Mouse (Mus musculus) CH12.LX (cell line): ENCODE measurements around the gene Folr2. TPM values are rescaled to one million over a fixed set of nuclear protein-coding genes. Genes with fewer than 3 reads are reported as not detected.

Source experiments
- DNase-seq: peaks from one replicate; pipeline ENCODE4 v3.0.0-alpha.2; 2013; ENCODE audit errors: extremely low read depth
- H3K27ac ChIP-seq: 2 replicates; pipeline ENCODE4 v1.5.1; 2012; ENCODE audit warnings: low read depth, mild to moderate bottlenecking, control low read depth, moderate library complexity; ENCODE audit not compliant: insufficient read depth
- H3K27me3 ChIP-seq: replicated peaks from 2 replicates; pipeline ENCODE3; 2012; ENCODE audit warnings: inconsistent platforms
- H3K36me3 ChIP-seq, 2 experiments: replicated peaks in 1 of 2; 2 replicates each; pipeline versions ENCODE3 to v1.6.1; 2012; ENCODE audit warnings: inconsistent platforms in 1 of 2, low read length in 1 of 2, mild to moderate bottlenecking in 1 of 2, mixed read lengths in 1 of 2, moderate library complexity in 1 of 2; ENCODE audit not compliant: control insufficient read depth in 1 of 2, insufficient read depth in 1 of 2
- H3K4me1 ChIP-seq, 2 experiments: 2 replicates each; pipeline ENCODE4 v1.6.1; 2012; ENCODE audit warnings: inconsistent platforms in 1 of 2, moderate library complexity in 1 of 2; ENCODE audit not compliant: insufficient read depth in 2 of 2, control insufficient read depth in 1 of 2
- H3K4me2 ChIP-seq: 2 replicates; pipeline ENCODE4 v1.6.1; 2012; ENCODE audit warnings: low read depth, mild to moderate bottlenecking, control low read depth; ENCODE audit not compliant: poor library complexity, insufficient read depth, severe bottlenecking
- H3K4me3 ChIP-seq, 3 experiments: fragments of 150-350 bp in 1 of 3; sonication (generic) in 1 of 3; replicated peaks in 1 of 3; 2 replicates each; pipeline versions ENCODE3 to v1.5.1; 2011 to 2012; ENCODE audit warnings: low read depth in 2 of 3, low read length in 2 of 3, mild to moderate bottlenecking in 2 of 3, moderate library complexity in 2 of 3, control low read depth in 1 of 3, improper control_type of control experiment in 1 of 3, inconsistent platforms in 1 of 3, mixed read lengths in 1 of 3; ENCODE audit not compliant: poor library complexity in 1 of 3
- H3K79me2 ChIP-seq: replicated peaks from 2 replicates; pipeline ENCODE4 v1.6.1; 2012; ENCODE audit warnings: mild to moderate bottlenecking, moderate library complexity; ENCODE audit not compliant: control insufficient read depth, poor library complexity, insufficient read depth, severe bottlenecking; ENCODE audit errors: extremely low read depth
- H3K9ac ChIP-seq: 2 replicates; pipeline ENCODE4 v1.6.1; 2012; ENCODE audit warnings: low read depth, mild to moderate bottlenecking, control low read depth, moderate library complexity; ENCODE audit not compliant: insufficient read depth
- H3K9me3 ChIP-seq: replicated peaks from 2 replicates; pipeline ENCODE3; 2012; ENCODE audit warnings: low read length, inconsistent platforms, mixed read lengths
- BHLHE40 ChIP-seq: IDR thresholded peaks from 2 replicates; pipeline ENCODE4 v1.6.1; 2011; ENCODE audit warnings: mild to moderate bottlenecking, low read depth, low read length, improper control_type of control experiment
- CHD1 ChIP-seq: IDR thresholded peaks from 2 replicates; pipeline ENCODE4 v1.6.1; 2012; ENCODE audit warnings: low read depth, low read length, improper control_type of control experiment, inconsistent platforms
- CHD2 ChIP-seq: IDR thresholded peaks from 2 replicates; pipeline ENCODE4 v1.6.1; 2011; ENCODE audit warnings: low read length, improper control_type of control experiment
- CTCF ChIP-seq, 2 experiments: IDR thresholded peaks in 1 of 2; conservative IDR thresholded peaks in 1 of 2; 2 replicates each; pipeline ENCODE4 v1.5.1; 2011 to 2012; ENCODE audit warnings: low read depth in 2 of 2, low read length in 2 of 2, improper control_type of control experiment in 1 of 2, inconsistent platforms in 1 of 2, mild to moderate bottlenecking in 1 of 2, moderate library complexity in 1 of 2
- E2F4 ChIP-seq: IDR thresholded peaks from 2 replicates; pipeline ENCODE4 v1.6.1; 2011; ENCODE audit warnings: low read depth, low read length, improper control_type of control experiment; ENCODE audit not compliant: insufficient replicate concordance
- EP300 ChIP-seq: IDR thresholded peaks from 2 replicates; pipeline ENCODE4 v1.6.1; 2011; ENCODE audit warnings: low read length, improper control_type of control experiment
- IRF4 ChIP-seq: IDR thresholded peaks from 2 replicates; pipeline ENCODE4 v1.6.1; 2014; ENCODE audit warnings: low read depth, mild to moderate bottlenecking, inconsistent platforms, low read length, improper control_type of control experiment
- JUN ChIP-seq: IDR thresholded peaks from 2 replicates; pipeline ENCODE4 v1.6.1; 2011; ENCODE audit warnings: low read depth, mild to moderate bottlenecking, low read length, improper control_type of control experiment, moderate library complexity; ENCODE audit not compliant: insufficient read depth
- JUND ChIP-seq: conservative IDR thresholded peaks from 2 replicates; pipeline ENCODE4 v1.6.1; 2011; ENCODE audit warnings: low read depth, low read length, improper control_type of control experiment
- MAFK ChIP-seq: IDR thresholded peaks from 2 replicates; pipeline ENCODE4 v1.6.1; 2011; ENCODE audit warnings: low read length, improper control_type of control experiment; ENCODE audit not compliant: insufficient replicate concordance
- MAX ChIP-seq: IDR thresholded peaks from 2 replicates; pipeline ENCODE4 v1.6.1; 2011; ENCODE audit warnings: low read length, improper control_type of control experiment
- MEF2A ChIP-seq: IDR thresholded peaks from 2 replicates; pipeline ENCODE4 v1.6.1; 2014; ENCODE audit warnings: low read depth, mild to moderate bottlenecking, inconsistent platforms, low read length, improper control_type of control experiment, borderline replicate concordance
- MYC ChIP-seq: IDR thresholded peaks from 2 replicates; pipeline ENCODE4 v1.6.1; 2011; ENCODE audit warnings: low read depth, mild to moderate bottlenecking, improper control_type of control experiment, low read length
- NELFE ChIP-seq: IDR thresholded peaks from 2 replicates; pipeline ENCODE4 v1.6.1; 2011; ENCODE audit warnings: low read depth, low read length, improper control_type of control experiment
- PAX5 ChIP-seq: IDR thresholded peaks from 2 replicates; pipeline ENCODE4 v1.6.1; 2012; ENCODE audit warnings: low read length, inconsistent platforms, mixed read lengths
- RAD21 ChIP-seq: IDR thresholded peaks from 2 replicates; pipeline ENCODE4 v1.6.1; 2011; ENCODE audit warnings: low read depth, mild to moderate bottlenecking, low read length, improper control_type of control experiment, moderate library complexity
- RCOR1 ChIP-seq: conservative IDR thresholded peaks from 2 replicates; pipeline ENCODE4 v1.6.1; 2012; ENCODE audit warnings: low read depth, mild to moderate bottlenecking, inconsistent platforms, low read length, improper control_type of control experiment
- SMC3 ChIP-seq: IDR thresholded peaks from 2 replicates; pipeline ENCODE4 v1.6.1; 2011; ENCODE audit warnings: low read depth, low read length, improper control_type of control experiment
- UBTF ChIP-seq: IDR thresholded peaks from 2 replicates; pipeline ENCODE4 v1.6.1; 2012; ENCODE audit warnings: low read depth, mild to moderate bottlenecking, inconsistent platforms, low read length, improper control_type of control experiment, moderate library complexity
- ZNF384 ChIP-seq: IDR thresholded peaks from 2 replicates; pipeline ENCODE4 v1.6.1; 2012; ENCODE audit warnings: low read depth, low read length, improper control_type of control experiment, inconsistent platforms
- dilution Hi-C: fragments of 300-500 bp; cut with MboI; formaldehyde crosslinking; loops from 2 replicates; pipeline ENCODE4 v1.14.3; 2020; ENCODE audit warnings: low sequenced_read_pairs; ENCODE audit not compliant: extremely low pct_unique_long_range_greater_than_20kb, extremely low pct_ligation_motif_present
- in situ Hi-C: fragments of 300-500 bp; cut with MboI; formaldehyde crosslinking; loops from 3 replicates; pipeline ENCODE4 v1.14.3; 2019; ENCODE audit warnings: low sequenced_read_pairs, low pct_ligation_motif_present, low pct_unique_long_range_greater_than_20kb, mixed read lengths
- polyA plus RNA-seq: library from polyadenylated mRNA; unstranded; fragments of >175 nt; gene quantifications from 2 replicates; pipeline ENCODE4 v1.2.1, GENCODE M21; 2012; ENCODE audit warnings: low read depth; ENCODE audit not compliant: insufficient read length
- total RNA-seq, 2 experiments: library from RNA; depleted of rRNA; stranded (reverse); fragments of 300-350 nt in 1 of 2; fragments of >200 nt in 1 of 2; gene quantifications; 2 replicates each; pipeline ENCODE4 v1.2.3; 2012 to 2014

The Folr2 gene
- total and polyA plus RNA-seq, 3 experiments = not detected

GRCm38 (mm10) chr7:101858362-101858761 is 1.4 kb upstream of the Folr2 start:
- H3K27ac ChIP-seq = no peak overlapping the region
- in situ Hi-C loops = no loop called here
- DNase-seq = no peak
- H3K9ac ChIP-seq = no peak overlapping the region
- peaks cover 4 to 22% of the 10 kb centered on the region in 2 experiments; a peak in 2 of 4 replicates for H3K4me1 ChIP-seq
- H3K79me2 ChIP-seq = no peaks in the 10 kb centered on the region
- dilution Hi-C loops = no loop called here
- H3K4me3 ChIP-seq = no peak overlapping the region
- no peaks in the 10 kb centered on the region for H3K27me3 ChIP-seq
- H3K4me2 ChIP-seq = no peak overlapping the region
- H3K36me3 ChIP-seq = no peaks in the 10 kb centered on the region
- H3K9me3 ChIP-seq = no peaks in the 10 kb centered on the region
- no peak for TF ChIP-seq RAD21
- TF ChIP-seq BHLHE40 = no peak
- TF ChIP-seq MYC = no peak
- TF ChIP-seq E2F4 = no peak
- TF ChIP-seq MAFK = no peak
- TF ChIP-seq UBTF = no peak

DNA sequence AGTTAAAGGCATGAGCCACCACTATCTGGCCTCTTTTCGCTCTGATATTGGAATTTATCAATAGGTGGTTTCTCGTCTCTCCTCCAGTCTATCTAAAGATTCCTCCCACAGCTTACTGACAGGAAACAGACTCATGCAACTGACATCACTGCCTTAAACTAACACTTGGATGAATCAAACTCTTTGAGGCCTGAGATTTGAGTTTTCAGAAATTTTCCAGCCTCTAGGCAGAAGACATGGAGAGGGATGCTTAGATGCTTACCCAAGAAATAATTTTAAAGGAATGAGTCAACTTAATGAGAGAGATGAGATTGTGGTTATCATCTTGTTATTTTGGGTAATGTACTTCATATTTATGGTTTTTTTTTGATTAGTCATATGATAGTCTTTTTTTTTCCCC is 3.2 kb downstream of the Folr2 start:
- dilution Hi-C loops = no loop called here
- H3K4me1 ChIP-seq = peaks cover 4 to 28% of the 10 kb centered on the region in 2 experiments; a peak in 3 of 4 replicates
- DNase-seq = no peak
- no peak overlapping the region for H3K9ac ChIP-seq
- TF ChIP-seq E2F4 (no peak), NELFE (no peak), MYC (no peak), MEF2A (no peak), JUN (no peak), CHD2 (no peak), MAX (no peak), SMC3 (no peak), CTCF (conservative IDR thresholded peaks at IDR 0.05 in 1 of 2, IDR thresholded peaks at IDR 0.05 in 1 of 2; ENCODE audit: low read depth in 2 of 2, low read length in 2 of 2) (no peak), CHD1 (no peak), IRF4 (no peak), PAX5 (no peak), EP300 (no peak), RCOR1 (no peak), JUND (no peak), ZNF384 (no peak)
- TF ChIP-seq, all 38 proteins: peak for 0
- no peak overlapping the region for H3K4me2 ChIP-seq
- no peak overlapping the region for H3K4me3 ChIP-seq
- no peak overlapping the region for H3K27ac ChIP-seq
- in situ Hi-C loops = no loop called here
- H3K36me3 ChIP-seq = no peaks in the 10 kb centered on the region
- no peaks in the 10 kb centered on the region for H3K27me3 ChIP-seq
- H3K9me3 ChIP-seq = no peaks in the 10 kb centered on the region
- no peaks in the 10 kb centered on the region for H3K79me2 ChIP-seq
